Mouse (Mus musculus) limb, embryonic 14.5 days (tissue): ENCODE measurements around the gene Fabp6. TPM values are rescaled to one million over a fixed set of nuclear protein-coding genes. Genes with fewer than 3 reads are reported as not detected.

ENCODE experiments used
- ATAC-seq: fragments of 200-750 bp; cut with Nextera tagmentation; 2 replicates; pipeline ENCODE4 v1.8.0; 2017; ENCODE audit warnings: low read depth, moderate number of reproducible peaks, moderate TSS enrichment; ENCODE audit not compliant: low FRiP score
- DNase-seq: peaks from one replicate; pipeline ENCODE4 v3.0.0-alpha.2; 2015; ENCODE audit warnings: low spot score
- H3K27ac ChIP-seq: fragments of 300-500 bp; sonication (generic); replicated peaks from 2 replicates; pipeline ENCODE4 v1.5.1; 2014; ENCODE audit warnings: low read depth, mild to moderate bottlenecking, low read length, moderate library complexity, mixed read lengths
- H3K27me3 ChIP-seq: fragments of 300-500 bp; sonication (generic); 2 replicates; pipeline ENCODE4 v1.6.1; 2014; ENCODE audit warnings: low read length, mixed read lengths; ENCODE audit not compliant: control insufficient read depth, insufficient read depth
- H3K36me3 ChIP-seq: fragments of 300-500 bp; sonication (generic); 2 replicates; pipeline ENCODE4 v1.6.1; 2014; ENCODE audit warnings: mild to moderate bottlenecking, low read length, moderate library complexity, mixed read lengths; ENCODE audit not compliant: control insufficient read depth, insufficient read depth
- H3K4me1 ChIP-seq: fragments of 300-500 bp; sonication (generic); 2 replicates; pipeline ENCODE4 v1.6.1; 2014; ENCODE audit warnings: antibody characterized with exemption, low read length, mixed read lengths; ENCODE audit not compliant: control insufficient read depth, insufficient read depth
- H3K4me2 ChIP-seq: fragments of 300-500 bp; sonication (generic); replicated peaks from 2 replicates; pipeline ENCODE4 v1.6.1; 2014; ENCODE audit warnings: low read depth, mild to moderate bottlenecking, low read length, moderate library complexity; ENCODE audit not compliant: severe bottlenecking
- H3K4me3 ChIP-seq: fragments of 300-500 bp; sonication (generic); replicated peaks from 2 replicates; pipeline ENCODE4 v1.5.1; 2014; ENCODE audit warnings: low read length
- H3K9ac ChIP-seq: fragments of 300-500 bp; sonication (generic); 2 replicates; pipeline ENCODE4 v1.6.1; 2014; ENCODE audit warnings: mild to moderate bottlenecking, low read depth, low read length, moderate library complexity; ENCODE audit not compliant: severe bottlenecking
- H3K9me3 ChIP-seq: fragments of 300-500 bp; sonication (generic); 2 replicates; pipeline ENCODE4 v1.6.1; 2016; ENCODE audit warnings: low read length; ENCODE audit not compliant: control insufficient read depth
- POLR2A ChIP-seq: fragments of 200-500 bp; IDR thresholded peaks from 2 replicates; pipeline ENCODE4 v1.8.0; 2012; ENCODE audit warnings: inconsistent platforms, mild to moderate bottlenecking, moderate library complexity, borderline replicate concordance; ENCODE audit not compliant: insufficient read depth, insufficient read length; ENCODE audit errors: extremely low read depth
- whole genome bisulfite sequencing: fragments of 180-500 bp; shearing (Covaris S2); extraction: QIAGEN DNeasy Blood & Tissue Kit; methylation state at CpG from one replicate; pipeline ENCODE4 v1.1.7; 2014; 5-methylcytosine and 5-hydroxymethylcytosine counted together
- polyA plus RNA-seq, 2 experiments: library from polyadenylated mRNA; depleted of rRNA in 1 of 2; stranded (reverse) in 1 of 2; unstranded in 1 of 2; fragments of >200 nt; fragmentation: Nextera tagmentation in 1 of 2; extraction: Ambion mirVana in 1 of 2; gene quantifications; 2 replicates each; pipeline versions ENCODE4 v1.2.1 to v1.2.3; 2012 to 2014

Fabp6 gene
- polyA plus RNA-seq, 2 experiments: not detected

GRCm38 (mm10) chr11:43604207-43604606 is 2.9 kb upstream of the Fabp6 start:
- no peak for TF ChIP-seq POLR2A
- 91% methylated on average over 2 of the region's 2 CpGs for WGBS
- ATAC-seq: no peak
- H3K4me3 ChIP-seq: no peak overlapping the region
- no peak for DNase-seq
- H3K36me3 ChIP-seq: no peaks in the 10 kb centered on the region
- H3K4me2 ChIP-seq: no peak overlapping the region
- no peak overlapping the region for H3K9ac ChIP-seq
- H3K27ac ChIP-seq: no peak overlapping the region
- H3K9me3 ChIP-seq: no peaks in the 10 kb centered on the region
- H3K4me1 ChIP-seq: no peaks in the 10 kb centered on the region
- no peaks in the 10 kb centered on the region for H3K27me3 ChIP-seq

- ATAC-seq: no peak
- TF ChIP-seq POLR2A: no peak
Observed at GRCm38 (mm10) chr11:43589530-43590072, 11.7 kb downstream of the Fabp6 start.

DNA sequence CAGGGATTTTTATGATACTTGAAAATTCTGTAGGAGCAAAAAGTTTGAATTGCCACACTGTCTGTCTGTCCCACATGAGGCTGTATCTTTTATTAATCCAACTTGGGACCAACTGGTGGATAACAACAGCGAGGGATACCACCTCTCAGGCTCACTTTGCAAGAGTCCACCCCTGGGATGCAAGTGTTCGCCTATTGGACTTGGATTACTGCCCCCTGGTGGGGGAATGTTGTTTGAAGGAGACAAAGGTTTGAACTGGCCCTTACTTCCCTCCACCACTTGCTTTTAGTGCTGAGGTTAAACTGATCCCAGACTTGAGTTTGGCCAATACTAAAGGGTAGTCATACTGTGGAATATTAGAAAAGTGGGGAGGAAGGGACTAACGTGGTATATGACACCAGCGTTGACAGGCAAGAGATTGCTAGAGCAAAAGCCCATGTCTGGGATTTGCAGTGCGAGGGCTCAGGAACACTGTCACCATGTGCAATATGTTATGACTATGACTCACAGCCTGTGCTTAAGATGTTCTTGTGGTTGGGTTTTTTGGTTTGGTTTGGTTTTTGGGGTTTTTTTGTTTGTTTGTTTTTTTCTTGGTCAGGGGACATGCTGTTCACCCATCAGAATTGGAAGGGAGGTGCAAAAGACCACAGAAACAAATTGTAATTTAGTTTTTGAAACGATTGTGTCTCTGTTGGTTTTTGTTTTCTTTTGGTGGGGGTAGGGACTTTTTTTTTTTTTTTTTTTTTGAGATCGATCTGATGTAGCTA is 14.8 kb downstream of the Fabp6 start, which contains the start of gene 4933415A04Rik:
TSS of gene 4933415A04Rik (plus strand) at position 717 of the 767 bp plus-strand sequence.
- WGBS: 79% methylated on average over 7 of the region's 7 CpGs
- Histone ChIP-seq H3K27ac (no peak within 1 kb of the TSS), H3K36me3 (peaks cover 24% of the 10 kb centered on the region), H3K9me3 (no peaks in the 10 kb centered on the region), H3K4me2 (no peak within 1 kb of the TSS), H3K9ac (no peak within 1 kb of the TSS), H3K27me3 (no peaks in the 10 kb centered on the region), H3K4me1 (no peaks in the 10 kb centered on the region), H3K4me3 (no peak within 1 kb of the TSS)
- DNase-seq (peak; percentile 73), ATAC-seq (no peak)
- no peak for TF ChIP-seq POLR2A

More at GRCm38 (mm10) chr11:43589530-43590072, 11.7 kb downstream of the Fabp6 start:
- Histone ChIP-seq H3K27me3 (no peaks in the 10 kb centered on the region), H3K4me3 (no peak overlapping the region), H3K4me1 (no peaks in the 10 kb centered on the region), H3K9ac (no peak overlapping the region), H3K9me3 (no peaks in the 10 kb centered on the region), H3K4me2 (no peak overlapping the region), H3K36me3 (peaks cover 10% of the 10 kb centered on the region), H3K27ac (no peak overlapping the region)
- WGBS: 56% methylated on average over 6 of the region's 6 CpGs
- DNase-seq: no peak

GRCm38 (mm10) chr11:43585211-43586005 is 15.9 kb downstream of the Fabp6 start:
- no peaks in the 10 kb centered on the region for H3K27me3 ChIP-seq
- no peak overlapping the region for H3K4me3 ChIP-seq
- H3K36me3 ChIP-seq: peaks cover 28% of the 10 kb centered on the region
- no peak overlapping the region for H3K4me2 ChIP-seq
- ATAC-seq (no peak), DNase-seq (no peak)
- H3K27ac ChIP-seq: no peak overlapping the region
- H3K9me3 ChIP-seq: no peaks in the 10 kb centered on the region
- H3K9ac ChIP-seq: no peak overlapping the region
- TF ChIP-seq POLR2A: no peak
- H3K4me1 ChIP-seq: no peaks in the 10 kb centered on the region
- 94% methylated on average over 22 of the region's 22 CpGs for WGBS
